Mouse (Mus musculus) heart, postnatal 10 days (tissue): ENCODE measurements around the gene Rimklb. TPM values are rescaled to one million over a fixed set of nuclear protein-coding genes. Genes with fewer than 3 reads are reported as not detected.
A peak's percentile ranks its signal among the peaks of the same experiment; 100 is the strongest.

Experiments
- DNase-seq, 2 experiments: peaks; one replicate each; pipeline ENCODE4 v3.0.0; 2021
- intact Hi-C: fragments of 180-260 bp; cut with DNase I; formaldehyde crosslinking; loops from one replicate; pipeline ENCODE4 v1.15.1; 2025
- total RNA-seq, 2 experiments: library from RNA; stranded (reverse); gene quantifications; 2 replicates each; pipeline ENCODE4 v1.2.3; 2021

Gene Rimklb
- total RNA-seq, 2 experiments from 2014 or later: 0.45 TPM; not detected in 1

DNA sequence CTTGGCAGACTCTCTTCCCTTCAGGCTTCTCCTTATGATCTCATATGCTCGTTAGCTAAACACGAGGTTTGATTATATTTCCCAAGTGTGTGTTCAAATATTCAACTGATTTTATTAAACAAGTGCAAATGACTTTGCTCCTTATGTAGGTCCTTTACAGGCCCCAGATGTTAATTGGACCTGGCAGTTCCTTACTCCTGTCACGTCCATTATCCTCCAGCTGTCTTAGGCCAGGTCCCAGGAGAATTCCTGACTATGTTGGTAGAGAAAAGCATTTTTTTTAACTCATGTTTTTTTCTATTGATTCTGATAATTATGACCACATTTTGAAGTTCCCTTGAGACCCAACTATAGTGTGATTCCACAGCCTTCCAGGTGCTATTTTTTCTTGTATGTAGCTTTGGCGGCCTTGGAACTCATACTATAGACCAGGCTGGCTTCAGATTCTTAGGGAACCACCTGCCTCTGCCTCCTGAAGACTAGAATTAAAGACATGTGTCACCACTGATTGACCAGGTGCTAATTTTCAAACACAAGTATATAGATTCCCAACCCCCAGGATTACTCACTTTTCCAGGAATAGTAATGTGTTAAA is 57.8 kb downstream of the Rimklb start:
- intact Hi-C loops: no loop called here
- DNase-seq: no peak

GRCm38 (mm10) chr6:122439249-122439648 is 59.3 kb downstream of the Rimklb start:
- no peak for DNase-seq
- intact Hi-C loops: no loop called here

GRCm38 (mm10) chr6:122435270-122435669 is 63.3 kb downstream of the Rimklb start:
- DNase-seq: no peak
- intact Hi-C loops: no loop called here

DNA sequence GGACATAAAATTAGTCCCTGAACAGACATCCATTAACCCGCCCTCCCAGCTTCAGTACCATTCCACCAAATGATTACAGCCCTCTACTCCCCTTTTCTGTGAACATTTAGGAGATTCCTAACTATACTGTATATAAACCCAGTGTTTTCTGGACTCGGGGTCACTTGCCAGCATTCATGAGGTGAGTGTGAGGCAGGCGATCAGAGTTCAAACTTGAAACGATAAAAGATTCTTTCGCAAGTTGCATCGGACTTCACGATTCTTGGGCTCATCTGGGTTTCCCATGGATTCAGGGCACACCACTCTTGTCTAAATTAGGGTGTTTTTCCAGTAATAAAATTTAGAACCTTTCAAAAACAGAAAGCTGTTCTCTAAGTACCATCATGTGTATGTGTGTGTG is 71.1 kb downstream of the Rimklb start:
- intact Hi-C loops: no loop called here
- DNase-seq: no peak

- intact Hi-C loops: no loop called here
- no peak for DNase-seq
Measured at GRCm38 (mm10) chr6:122417015-122417414, 81.5 kb downstream of the Rimklb start.

- intact Hi-C loops: no loop called here
- no peak for DNase-seq
Measured at GRCm38 (mm10) chr6:122416347-122416746, 82.2 kb downstream of the Rimklb start.

GRCm38 (mm10) chr6:122411281-122411680 is 87.3 kb downstream of the Rimklb start:
- intact Hi-C loops: no loop called here
- DNase-seq: no peak

DNA sequence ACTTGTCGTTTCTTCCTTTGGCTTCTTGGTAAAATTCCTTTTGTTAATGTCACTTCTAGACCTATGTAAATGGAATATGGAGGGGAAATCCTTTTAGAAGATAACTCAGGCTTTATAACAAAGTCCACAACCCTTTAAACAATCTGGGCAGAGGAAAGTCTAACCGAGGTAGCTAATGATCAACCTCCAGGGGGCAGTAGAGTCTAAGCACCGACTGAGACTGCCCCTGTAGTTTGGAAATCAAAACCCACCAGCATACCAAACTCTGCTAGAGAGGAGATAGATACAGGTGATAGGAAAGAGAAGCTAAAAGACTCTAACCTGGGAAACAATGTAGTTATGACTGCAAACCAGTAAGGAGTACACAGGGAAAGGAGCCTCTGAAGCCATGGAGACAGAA is 96.3 kb downstream of the Rimklb start:
- DNase-seq: peak; percentile 40 to 66
- intact Hi-C loops: loop anchor here (1.0 to 10.0 kb wide), 3 partner anchors 93 to 161 kb away; partner anchors contain the start of gene Rimklb

- no peak for DNase-seq
- intact Hi-C loops: loop anchor here (10.0 kb wide), 1 partner anchor 95 kb away; the partner anchor contains the start of gene Rimklb
Measured at GRCm38 (mm10) chr6:122400263-122400662, 98.3 kb downstream of the Rimklb start.

Other genes starting within 250 kb of the Rimklb start
- gene Klrg1, start 215.9 kb downstream of the Rimklb start, total RNA-seq: not detected
- gene M6pr, start 190.0 kb downstream of the Rimklb start, total RNA-seq: 10 to 100 TPM; 51.8 to 52.1 TPM
- 10 to 100 TPM; 22.1 to 24.3 TPM for gene Phc1, start 158.2 kb downstream of the Rimklb start, total RNA-seq
- 100 to 1,000 TPM in 1 of 2 experiments, 10 to 100 TPM in 1; 93.3 to 120 TPM for gene Mfap5, start 7.1 kb upstream of the Rimklb start, total RNA-seq
- gene Aicda, start 55.0 kb upstream of the Rimklb start, total RNA-seq: not detected
- gene Apobec1, start 103.7 kb upstream of the Rimklb start, total RNA-seq: 1 to 10 TPM; 6.4 to 6.9 TPM
- not detected for gene Gdf3, start 111.3 kb upstream of the Rimklb start, total RNA-seq
- gene Dppa3, start 127.6 kb upstream of the Rimklb start, total RNA-seq: not detected
- not detected for gene Nanog, start 208.7 kb upstream of the Rimklb start, total RNA-seq